Mouse (Mus musculus) lung, postnatal 0 days (tissue): Measurements from ENCODE around the gene Espl1. TPM values are rescaled to one million over a fixed set of nuclear protein-coding genes. Genes with fewer than 3 reads are reported as not detected.
A peak's percentile ranks its signal among the peaks of the same experiment; 100 is the strongest.

Experiments used
- ATAC-seq: fragments of 200-750 bp; cut with Nextera tagmentation; 2 replicates; pipeline ENCODE4 v1.8.0; 2017; ENCODE audit warnings: moderate library complexity
- DNase-seq: peaks from one replicate; pipeline ENCODE4 v3.0.0-alpha.2; 2016; ENCODE audit warnings: low spot score
- H3K27ac ChIP-seq: fragments of 300-500 bp; sonication (generic); 2 replicates; pipeline ENCODE4 v1.5.1; 2014; ENCODE audit warnings: antibody characterized with exemption, mild to moderate bottlenecking, low read length, mixed read lengths
- H3K27me3 ChIP-seq: fragments of 300-500 bp; sonication (generic); replicated peaks from 2 replicates; pipeline ENCODE4 v1.6.1; 2014; ENCODE audit warnings: low read length, mixed read lengths; ENCODE audit not compliant: insufficient read depth
- H3K36me3 ChIP-seq: fragments of 300-500 bp; sonication (generic); 2 replicates; pipeline ENCODE4 v1.6.1; 2014; ENCODE audit warnings: low read length, mixed read lengths; ENCODE audit not compliant: insufficient read depth
- H3K4me1 ChIP-seq: fragments of 300-500 bp; sonication (generic); 2 replicates; pipeline ENCODE4 v1.6.1; 2014; ENCODE audit warnings: antibody characterized with exemption, low read depth, low read length, mixed read lengths; ENCODE audit not compliant: insufficient read depth
- H3K4me2 ChIP-seq: fragments of 300-500 bp; sonication (generic); replicated peaks from 2 replicates; pipeline ENCODE4 v1.6.1; 2014; ENCODE audit warnings: low read depth, mild to moderate bottlenecking, low read length, moderate library complexity, mixed read lengths
- H3K4me3 ChIP-seq: fragments of 300-500 bp; sonication (generic); 2 replicates; pipeline ENCODE4 v1.5.1; 2014; ENCODE audit warnings: low read depth, low read length
- H3K9ac ChIP-seq: fragments of 300-500 bp; sonication (generic); replicated peaks from 2 replicates; pipeline ENCODE4 v1.6.1; 2014; ENCODE audit warnings: low read depth, mild to moderate bottlenecking
- H3K9me3 ChIP-seq: fragments of 300-500 bp; sonication (generic); 2 replicates; pipeline ENCODE4 v1.6.1; 2016; ENCODE audit warnings: low read length, mixed read lengths
- CTCF ChIP-seq: IDR thresholded peaks from 2 replicates; pipeline ENCODE4 v1.5.1; 2016; ENCODE audit warnings: antibody characterized with exemption, mild to moderate bottlenecking
- EP300 ChIP-seq: IDR thresholded peaks from 2 replicates; pipeline ENCODE4 v1.6.1; 2016; ENCODE audit warnings: antibody characterized with exemption, mild to moderate bottlenecking, control low read depth
- WGBS: fragments of 180-500 bp; shearing (Covaris S2); extraction: QIAGEN DNeasy Blood & Tissue Kit; methylation state at CpG from one replicate; pipeline ENCODE4 v1.1.7; 2014; 5-methylcytosine and 5-hydroxymethylcytosine counted together
- polyA plus RNA-seq: library from polyadenylated mRNA; unstranded; fragments of >200 nt; fragmentation: Nextera tagmentation; extraction: Ambion mirVana; gene quantifications from 2 replicates; pipeline ENCODE4 v1.2.1, GENCODE M21; 2015

Gene Espl1
- polyA plus RNA-seq, 1 experiment from 2014 or later: 1.4 TPM

- Histone ChIP-seq H3K4me2 (peak overlapping the region; percentile 17; the same call in 1 of the 2 replicates), H3K27ac (no peak overlapping the region), H3K9ac (no peak overlapping the region), H3K4me3 (no peak overlapping the region), H3K36me3 (no peaks in the 10 kb centered on the region), H3K9me3 (no peaks in the 10 kb centered on the region), H3K4me1 (peaks cover 11% of the 10 kb centered on the region), H3K27me3 (peaks cover 11% of the 10 kb centered on the region; the same call in 1 of the 2 replicates)
- TF ChIP-seq EP300: no peak
- no peak for TF ChIP-seq CTCF
- no peak for ATAC-seq
- no peak for DNase-seq
- 6% methylated on average over 24 of the region's 25 CpGs for WGBS
These were observed 62.1 kb downstream of the Espl1 start for GRCm38 (mm10) chr15:102358126-102358525.

GRCm38 (mm10) chr15:102358834-102359233, 62.8 kb downstream of the Espl1 start:
- H3K36me3 ChIP-seq: no peaks in the 10 kb centered on the region
- no peak for TF ChIP-seq EP300
- H3K4me3 ChIP-seq: no peak overlapping the region
- no peaks in the 10 kb centered on the region for H3K9me3 ChIP-seq
- H3K4me2 ChIP-seq: no peak overlapping the region
- H3K27ac ChIP-seq: no peak overlapping the region
- 27% methylated on average over 5 of the region's 5 CpGs for WGBS
- no peak overlapping the region for H3K9ac ChIP-seq
- peaks cover 11% of the 10 kb centered on the region for H3K4me1 ChIP-seq
- no peak for ATAC-seq
- no peak for DNase-seq
- H3K27me3 ChIP-seq: peaks cover 12% of the 10 kb centered on the region; the same call in 1 of the 2 replicates

- WGBS: 10% methylated on average over 14 of the region's 14 CpGs
- Histone ChIP-seq H3K9me3 (no peaks in the 10 kb centered on the region), H3K9ac (peak overlapping the region; percentile 41), H3K27ac (no peak overlapping the region), H3K4me2 (peak overlapping the region; percentile 48), H3K4me1 (0 out of 2 replicates have a peak, but pooled peaks cover 4% of the 10 kb centered on the region), H3K36me3 (no peaks in the 10 kb centered on the region), H3K27me3 (0 out of 2 replicates have a peak, but pooled peaks cover 12% of the 10 kb centered on the region), H3K4me3 (no peak overlapping the region)
- no peak for TF ChIP-seq CTCF
- TF ChIP-seq EP300: no peak
- no peak for DNase-seq
- peak; percentile 34; the same call in 1 of the 2 replicates for ATAC-seq
These were observed 66.6 kb downstream of the Espl1 start for GRCm38 (mm10) chr15:102362648-102363047.

GRCm38 (mm10) chr15:102364678-102365077, 68.6 kb downstream of the Espl1 start:
- Histone ChIP-seq H3K9ac (no peak overlapping the region), H3K4me2 (no peak overlapping the region), H3K27me3 (0 out of 2 replicates have a peak, but pooled peaks cover 4% of the 10 kb centered on the region), H3K27ac (no peak overlapping the region), H3K9me3 (no peaks in the 10 kb centered on the region), H3K4me1 (0 out of 2 replicates have a peak, but pooled peaks cover 4% of the 10 kb centered on the region), H3K4me3 (no peak overlapping the region), H3K36me3 (no peaks in the 10 kb centered on the region)
- no peak for TF ChIP-seq CTCF
- no peak for TF ChIP-seq EP300
- ATAC-seq: no peak
- WGBS: 89% methylated on average over 1 of the region's 1 CpGs
- no peak for DNase-seq

GRCm38 (mm10) chr15:102366238-102366637, 70.2 kb downstream of the Espl1 start:
- no peaks in the 10 kb centered on the region for H3K9me3 ChIP-seq
- no peak for DNase-seq
- no peak for ATAC-seq
- TF ChIP-seq EP300 (no peak), CTCF (no peak)
- H3K36me3 ChIP-seq: no peaks in the 10 kb centered on the region
- 0 out of 2 replicates have a peak, but pooled peaks cover 4% of the 10 kb centered on the region for H3K27me3 ChIP-seq
- no peak overlapping the region for H3K27ac ChIP-seq
- peak overlapping the region; percentile 17; the same call in 1 of the 2 replicates for H3K4me2 ChIP-seq
- 0 out of 2 replicates have a peak, but pooled peaks cover 4% of the 10 kb centered on the region for H3K4me1 ChIP-seq
- H3K9ac ChIP-seq: no peak overlapping the region
- 18% methylated on average over 7 of the region's 7 CpGs for WGBS
- H3K4me3 ChIP-seq: no peak overlapping the region

- Histone ChIP-seq H3K27me3 (0 out of 2 replicates have a peak, but pooled peaks cover 4% of the 10 kb centered on the region), H3K9me3 (no peaks in the 10 kb centered on the region), H3K9ac (no peak within 1 kb of the TSS), H3K4me1 (0 out of 2 replicates have a peak, but pooled peaks cover 4% of the 10 kb centered on the region), H3K27ac (no peak within 1 kb of the TSS), H3K4me2 (peak within 1 kb of the TSS; percentile 17; the same call in 1 of the 2 replicates), H3K4me3 (no peak within 1 kb of the TSS), H3K36me3 (no peaks in the 10 kb centered on the region)
- TF ChIP-seq EP300: no peak
- TF ChIP-seq CTCF: no peak
- DNase-seq: no peak
- 0 out of 2 replicates have a peak, but pooled peaks have one; percentile 8 for ATAC-seq
- WGBS: 4% methylated on average over 15 of the region's 15 CpGs
These were observed 70.8 kb downstream of the Espl1 start, which contains the start of gene Sp7 for GRCm38 (mm10) chr15:102366733-102367344. Gene Sp7, minus strand, starts transcription at chr15:102367182.
